Mouse (Mus musculus): Measurements from ENCODE around the gene Ucma. TPM values are rescaled to one million over a fixed set of nuclear protein-coding genes. Genes with fewer than 3 reads are reported as not detected.
A peak's percentile ranks its signal among the peaks of the same experiment; 100 is the strongest.

The Ucma gene
- total and polyA plus RNA-seq, 2 experiments from 2014 or later = 5.3 to 13.2 TPM

GRCm38 (mm10) chr2:5014616-5015015 lies 38.7 kb downstream of the Ucma start:
- Histone ChIP-seq H3K4me2 (ENCODE audit: low read depth, low read length) (no peak overlapping the region), H3K9me3 (ENCODE audit: low read length) (no peaks in the 10 kb centered on the region), H3K4me1 (ENCODE audit: insufficient read depth, low read length) (0 out of 2 replicates have a peak, but pooled peaks cover 4% of the 10 kb centered on the region), H3K27me3 (ENCODE audit: insufficient read depth, low read length) (no peaks in the 10 kb centered on the region), H3K36me3 (ENCODE audit: insufficient read depth, low read length) (no peaks in the 10 kb centered on the region), H3K9ac (replicated peaks; ENCODE audit: low read length) (no peak overlapping the region), H3K27ac (no peak overlapping the region), H3K4me3 (ENCODE audit: low read length) (no peak overlapping the region)
- 80% methylated on average over 7 of the region's 7 CpGs for WGBS
- no peak for TF ChIP-seq CTCF (IDR thresholded peaks at IDR 0.05; ENCODE audit: low read depth)
- ATAC-seq (no peak), DNase-seq (ENCODE audit: low spot score) (no peak)

- no peaks in the 10 kb centered on the region for H3K27me3 ChIP-seq (ENCODE audit: insufficient read depth, low read length)
- H3K27ac ChIP-seq = no peak overlapping the region
- no peak overlapping the region for H3K4me3 ChIP-seq (ENCODE audit: low read length)
- 0 out of 2 replicates have a peak, but pooled peaks cover 4% of the 10 kb centered on the region for H3K4me1 ChIP-seq (ENCODE audit: insufficient read depth, low read length)
- no peak for DNase-seq (ENCODE audit: low spot score)
- TF ChIP-seq CTCF (IDR thresholded peaks at IDR 0.05; ENCODE audit: low read depth) = no peak
- 68% methylated on average over 6 of the region's 6 CpGs for WGBS
- no peak overlapping the region for H3K4me2 ChIP-seq (ENCODE audit: low read depth, low read length)
- H3K9me3 ChIP-seq (ENCODE audit: low read length) = no peaks in the 10 kb centered on the region
- H3K9ac ChIP-seq (replicated peaks; ENCODE audit: low read length) = no peak overlapping the region
- ATAC-seq = no peak
- no peaks in the 10 kb centered on the region for H3K36me3 ChIP-seq (ENCODE audit: insufficient read depth, low read length)
Observed at GRCm38 (mm10) chr2:5015527-5015926, 39.6 kb downstream of the Ucma start.

GRCm38 (mm10) chr2:5016922-5017321 lies 41.0 kb downstream of the Ucma start:
- WGBS = 92% methylated on average over 7 of the region's 7 CpGs
- no peak for ATAC-seq
- H3K4me2 ChIP-seq (ENCODE audit: low read depth, low read length) = no peak overlapping the region
- no peak overlapping the region for H3K4me3 ChIP-seq (ENCODE audit: low read length)
- H3K4me1 ChIP-seq (ENCODE audit: insufficient read depth, low read length) = 0 out of 2 replicates have a peak, but pooled peaks cover 2% of the 10 kb centered on the region
- H3K36me3 ChIP-seq (ENCODE audit: insufficient read depth, low read length) = no peaks in the 10 kb centered on the region; the same call in 1 of the 2 replicates
- no peak for TF ChIP-seq CTCF (IDR thresholded peaks at IDR 0.05; ENCODE audit: low read depth)
- no peaks in the 10 kb centered on the region for H3K9me3 ChIP-seq (ENCODE audit: low read length)
- DNase-seq (ENCODE audit: low spot score) = no peak
- H3K27me3 ChIP-seq (ENCODE audit: insufficient read depth, low read length) = no peaks in the 10 kb centered on the region
- no peak overlapping the region for H3K9ac ChIP-seq (replicated peaks; ENCODE audit: low read length)
- no peak overlapping the region for H3K27ac ChIP-seq

- WGBS = 34% methylated on average over 1 of the region's 1 CpGs
Observed at GRCm38 (mm10) chr2:5019708-5020107, 43.8 kb downstream of the Ucma start.

GRCm38 (mm10) chr2:5023275-5023674 lies 47.4 kb downstream of the Ucma start:
- TF ChIP-seq CTCF (IDR thresholded peaks at IDR 0.05; ENCODE audit: low read depth) = no peak
- Histone ChIP-seq H3K9me3 (ENCODE audit: low read length) (no peaks in the 10 kb centered on the region), H3K4me1 (ENCODE audit: insufficient read depth, low read length) (no peaks in the 10 kb centered on the region), H3K27me3 (ENCODE audit: insufficient read depth, low read length) (no peaks in the 10 kb centered on the region), H3K4me3 (ENCODE audit: low read length) (no peak overlapping the region), H3K9ac (replicated peaks; ENCODE audit: low read length) (no peak overlapping the region), H3K4me2 (ENCODE audit: low read depth, low read length) (no peak overlapping the region), H3K27ac (no peak overlapping the region), H3K36me3 (ENCODE audit: insufficient read depth, low read length) (peaks cover 13% of the 10 kb centered on the region)
- 87% methylated on average over 2 of the region's 2 CpGs for WGBS
- no peak for ATAC-seq
- no peak for DNase-seq (ENCODE audit: low spot score)

More at GRCm38 (mm10) chr2:5019708-5020107, 43.8 kb downstream of the Ucma start:
- H3K27me3 ChIP-seq (ENCODE audit: insufficient read depth, low read length) = no peaks in the 10 kb centered on the region
- TF ChIP-seq CTCF (IDR thresholded peaks at IDR 0.05; ENCODE audit: low read depth) = no peak
- no peaks in the 10 kb centered on the region for H3K9me3 ChIP-seq (ENCODE audit: low read length)
- H3K36me3 ChIP-seq (ENCODE audit: insufficient read depth, low read length) = peaks cover 6% of the 10 kb centered on the region
- no peak overlapping the region for H3K9ac ChIP-seq (replicated peaks; ENCODE audit: low read length)
- no peak overlapping the region for H3K27ac ChIP-seq
- H3K4me1 ChIP-seq (ENCODE audit: insufficient read depth, low read length) = no peaks in the 10 kb centered on the region
- H3K4me2 ChIP-seq (ENCODE audit: low read depth, low read length) = no peak overlapping the region
- DNase-seq (ENCODE audit: low spot score) (no peak), ATAC-seq (no peak)
- no peak overlapping the region for H3K4me3 ChIP-seq (ENCODE audit: low read length)

- no peak overlapping the region for H3K9ac ChIP-seq (replicated peaks; ENCODE audit: low read length)
- no peaks in the 10 kb centered on the region for H3K4me1 ChIP-seq (ENCODE audit: insufficient read depth, low read length)
- no peak for TF ChIP-seq CTCF (IDR thresholded peaks at IDR 0.05; ENCODE audit: low read depth)
- H3K36me3 ChIP-seq (ENCODE audit: insufficient read depth, low read length) = peaks cover 16% of the 10 kb centered on the region
- H3K4me3 ChIP-seq (ENCODE audit: low read length) = no peak overlapping the region
- no peak for ATAC-seq
- no peaks in the 10 kb centered on the region for H3K27me3 ChIP-seq (ENCODE audit: insufficient read depth, low read length)
- DNase-seq (ENCODE audit: low spot score) = no peak
- H3K4me2 ChIP-seq (ENCODE audit: low read depth, low read length) = no peak overlapping the region
- WGBS = 85% methylated on average over 14 of the region's 14 CpGs
- H3K27ac ChIP-seq = no peak overlapping the region
- no peaks in the 10 kb centered on the region for H3K9me3 ChIP-seq (ENCODE audit: low read length)
Observed at GRCm38 (mm10) chr2:5023699-5024399, 47.9 kb downstream of the Ucma start.

GRCm38 (mm10) chr2:5025162-5025733 lies 49.3 kb downstream of the Ucma start:
- Histone ChIP-seq H3K4me3 (ENCODE audit: low read length) (no peak overlapping the region), H3K9me3 (ENCODE audit: low read length) (no peaks in the 10 kb centered on the region), H3K9ac (replicated peaks; ENCODE audit: low read length) (no peak overlapping the region), H3K27me3 (ENCODE audit: insufficient read depth, low read length) (no peaks in the 10 kb centered on the region), H3K4me1 (ENCODE audit: insufficient read depth, low read length) (no peaks in the 10 kb centered on the region), H3K4me2 (ENCODE audit: low read depth, low read length) (no peak overlapping the region), H3K27ac (no peak overlapping the region), H3K36me3 (ENCODE audit: insufficient read depth, low read length) (peaks cover 16% of the 10 kb centered on the region)
- TF ChIP-seq CTCF (IDR thresholded peaks at IDR 0.05; ENCODE audit: low read depth) = peak; percentile 15; the same call in 1 of the 2 replicates
- 46% methylated on average over 3 of the region's 4 CpGs for WGBS
- ATAC-seq = no peak
- no peak for DNase-seq (ENCODE audit: low spot score)

Measured in hindbrain, postnatal 0 days (tissue).